Mouse (Mus musculus) adrenal gland, adult 2 months (tissue): ENCODE results near the gene Flt3l. TPM values are rescaled to one million over a fixed set of nuclear protein-coding genes. Genes with fewer than 3 reads are reported as not detected.
A peak's percentile ranks its signal among the peaks of the same experiment; 100 is the strongest.
"Not testable (repeated sequence)": the region's sequence is repeated elsewhere in the genome, so short reads cannot be mapped to it uniquely, and the experiment has no call there.

ENCODE experiments used
- DNase-seq: peaks from one replicate; pipeline ENCODE4 v3.0.0; 2021
- long read RNA-seq: library from polyadenylated mRNA; stranded (forward); transcript quantifications from one replicate; pipeline ENCODE4 v2.0.0, GENCODE M21; 2021
- polyA plus RNA-seq: library from polyadenylated mRNA; depleted of rRNA; stranded (reverse); fragments of >200 nt; gene quantifications from 2 replicates; pipeline ENCODE4 v1.2.3, GENCODE M21; 2012; rRNA removed
- total RNA-seq, 2 experiments: library from RNA; stranded (reverse); gene quantifications; 2 replicates each; pipeline ENCODE4 v1.2.3; 2021

The Flt3l gene
- total RNA-seq (10 to 100 TPM; 20.5 to 25.3 TPM), polyA plus RNA-seq (122 TPM in 2 replicates)
- long read RNA-seq, partial matches to known transcripts: 2 of 6 reads
- long read RNA-seq, other reads (novel, unspliced or antisense): 2 of 6 reads

DNA sequence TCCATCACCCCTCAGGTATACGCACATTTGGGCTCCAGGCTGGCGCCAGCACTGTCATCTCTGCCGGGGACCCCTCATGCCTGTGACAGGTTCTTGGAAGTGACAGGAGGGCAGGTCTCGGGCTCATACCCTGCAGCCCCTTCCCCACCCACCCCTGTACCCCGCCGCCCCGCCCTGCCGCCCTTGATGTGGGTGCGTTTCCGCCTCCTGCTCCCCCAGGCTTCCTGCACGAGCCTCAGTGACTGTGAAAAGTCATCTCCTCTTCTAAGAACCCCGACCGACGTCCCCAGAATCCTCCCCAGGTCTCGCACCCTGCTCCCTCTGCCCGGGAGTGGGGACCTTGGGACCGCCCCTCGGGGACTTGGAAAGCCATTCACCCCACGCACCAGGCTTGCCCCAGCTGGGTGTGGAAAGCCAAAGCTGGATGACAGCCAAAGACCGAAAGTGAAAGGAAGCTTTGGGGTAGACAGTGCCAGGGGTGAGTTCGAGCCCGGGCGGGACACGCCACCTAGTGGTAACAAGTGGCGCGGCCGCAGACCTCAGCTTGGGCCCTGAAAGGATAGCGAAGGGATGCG is at the start of gene Flt3l, which contains the start of gene Gm45713:
Gene Flt3l (minus strand): TSS at position 440 of the 575 bp plus-strand sequence.
Gene Gm45713 (minus strand): TSS at position 239 of the 575 bp plus-strand sequence.
- DNase-seq: peak; percentile 96

GRCm38 (mm10) chr7:45185921-45186320 is 49.7 kb upstream of the Flt3l start:
- DNase-seq: no peak

- DNase-seq: no peak
Observed at GRCm38 (mm10) chr7:45183672-45184071, 47.4 kb upstream of the Flt3l start.

DNA sequence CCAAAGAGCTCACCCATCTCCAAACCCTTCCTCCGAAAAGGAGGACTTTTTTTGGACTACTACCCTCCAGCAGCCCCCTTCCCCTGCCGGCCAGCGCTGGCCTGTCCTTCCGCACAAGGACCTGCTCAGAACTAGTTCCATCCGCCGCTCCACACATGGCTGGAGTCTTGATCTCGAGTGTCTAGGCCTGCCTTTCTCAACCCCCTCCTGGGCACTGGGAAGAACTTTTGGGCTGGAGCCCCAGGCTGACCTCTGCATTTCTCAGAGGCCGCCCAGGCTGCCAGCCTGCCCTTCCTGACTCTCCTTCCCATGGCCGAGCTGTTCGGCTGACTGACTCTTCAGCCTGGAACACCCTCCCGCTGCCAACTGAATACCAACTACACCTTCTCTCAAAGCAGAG is 46.4 kb upstream of the Flt3l start:
- no peak for DNase-seq

DNA sequence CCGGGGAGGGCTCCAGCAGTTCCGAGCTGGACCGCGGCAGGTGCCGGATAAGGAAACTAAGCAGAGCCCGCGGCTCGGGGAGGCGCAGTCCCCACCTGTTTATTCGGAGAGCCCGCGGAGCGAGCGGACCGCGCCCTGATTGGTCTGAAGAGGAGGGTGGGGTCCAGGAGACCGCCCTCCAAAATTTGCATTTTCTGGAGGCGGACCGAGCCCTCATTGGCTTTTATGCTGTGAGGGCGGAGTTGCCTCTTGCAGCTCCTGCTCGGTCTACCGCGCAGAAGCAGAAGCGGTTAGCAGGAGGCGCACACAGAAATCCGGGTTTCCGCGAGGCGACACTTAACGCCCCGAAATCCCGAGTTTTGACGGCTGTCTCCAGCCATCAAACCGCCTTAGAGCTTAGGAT is 46.0 kb upstream of the Flt3l start:
- DNase-seq: peak; percentile 94

- no peak for DNase-seq
Observed at GRCm38 (mm10) chr7:45181540-45181939, 45.3 kb upstream of the Flt3l start.

DNA sequence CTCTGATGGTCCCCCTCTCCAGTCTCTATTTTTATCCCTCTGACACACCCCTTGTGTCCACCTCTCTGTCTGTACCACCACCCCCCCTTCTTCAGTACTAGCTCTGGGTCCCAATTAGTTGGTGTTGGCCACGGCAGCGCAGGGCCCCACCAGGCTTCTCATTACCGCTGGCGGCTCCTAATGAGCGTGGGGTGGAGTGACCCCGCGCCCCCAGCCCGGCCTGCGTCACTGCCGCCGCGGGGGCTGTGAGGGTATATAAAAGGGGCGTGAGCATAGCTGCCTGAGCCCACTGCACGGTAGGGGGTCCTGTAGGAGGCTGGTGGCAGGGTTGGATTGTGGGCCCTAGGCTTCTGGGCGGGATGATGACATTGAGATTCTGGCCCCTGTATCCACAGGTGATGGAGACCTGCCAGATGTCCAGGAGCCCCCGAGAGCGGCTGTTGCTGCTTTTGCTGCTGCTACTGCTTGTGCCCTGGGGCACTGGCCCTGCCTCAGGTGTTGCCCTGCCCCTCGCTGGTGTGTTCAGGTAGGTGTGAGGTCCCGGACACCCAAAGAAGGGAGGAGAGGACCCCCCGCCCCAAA is 44.8 kb upstream of the Flt3l start, which contains the start of gene Pth2:
Gene Pth2 (plus strand): TSS at position 100 of the 582 bp plus-strand sequence.
- DNase-seq: no peak

DNA sequence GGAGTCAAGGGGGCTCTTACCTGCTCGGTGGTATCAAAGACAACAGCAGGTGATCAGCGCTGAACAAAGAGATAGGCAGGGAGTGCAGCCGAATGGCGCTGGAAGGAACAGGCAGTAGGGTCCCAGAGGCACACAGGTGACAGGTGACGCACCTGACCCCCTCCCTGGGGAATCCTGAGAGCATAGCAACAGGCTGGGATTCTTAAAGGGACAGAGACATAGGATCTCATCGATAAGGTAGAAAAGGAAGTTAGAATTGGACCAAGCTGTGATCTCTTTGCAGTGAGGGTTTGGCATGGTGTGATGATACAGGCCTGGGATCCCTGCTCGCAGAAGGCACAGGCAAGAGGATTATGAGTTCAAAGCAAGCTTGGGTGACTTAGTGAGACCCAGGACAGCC is 43.2 kb upstream of the Flt3l start, which contains the start of gene Gfy:
Gene Gfy (minus strand): TSS at position 101 of the 400 bp plus-strand sequence.
- DNase-seq: no peak

DNA sequence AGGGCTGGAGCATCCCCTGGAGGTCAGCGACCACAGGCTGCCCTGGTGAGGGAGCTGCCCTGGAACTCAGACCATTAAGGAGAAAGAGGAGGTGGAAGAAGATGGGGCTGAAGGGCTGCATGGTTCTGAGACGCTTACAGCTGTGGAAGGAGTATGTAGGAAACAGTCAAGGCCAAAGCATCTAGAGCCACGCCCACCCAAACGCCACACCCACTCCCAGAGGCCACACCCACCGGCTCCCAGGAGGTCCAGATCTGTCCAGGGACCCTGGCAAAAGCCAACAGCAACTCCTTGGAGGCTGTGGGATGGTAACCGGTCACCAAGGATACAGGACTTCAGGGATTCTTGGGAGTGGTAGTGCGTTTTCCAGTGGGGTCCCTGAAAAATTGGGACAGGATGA is 42.3 kb upstream of the Flt3l start:
- DNase-seq: no peak

- no peak for DNase-seq
Observed at GRCm38 (mm10) chr7:45176356-45176755, 40.1 kb upstream of the Flt3l start.

DNA sequence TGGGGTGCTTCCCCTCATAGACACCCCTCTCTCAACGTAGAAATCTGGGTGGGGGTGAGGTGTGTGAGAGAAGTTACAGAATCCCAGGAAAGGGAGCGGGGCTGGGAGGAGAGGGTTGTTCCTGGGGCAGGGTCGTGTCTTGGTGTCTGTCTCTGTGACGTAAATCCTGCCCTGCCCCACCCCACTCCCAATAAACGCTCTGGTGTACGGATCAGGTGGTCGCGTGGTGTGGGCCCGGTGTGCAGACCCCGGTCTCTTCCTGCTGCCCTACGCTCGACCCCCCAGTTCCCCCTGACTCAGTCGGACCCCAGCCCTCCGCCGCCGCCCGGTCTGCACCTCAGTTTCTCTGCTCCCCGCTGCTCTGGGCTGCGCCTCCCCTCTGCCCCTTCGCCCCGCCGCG is 39.7 kb upstream of the Flt3l start:
- DNase-seq: no peak

DNA sequence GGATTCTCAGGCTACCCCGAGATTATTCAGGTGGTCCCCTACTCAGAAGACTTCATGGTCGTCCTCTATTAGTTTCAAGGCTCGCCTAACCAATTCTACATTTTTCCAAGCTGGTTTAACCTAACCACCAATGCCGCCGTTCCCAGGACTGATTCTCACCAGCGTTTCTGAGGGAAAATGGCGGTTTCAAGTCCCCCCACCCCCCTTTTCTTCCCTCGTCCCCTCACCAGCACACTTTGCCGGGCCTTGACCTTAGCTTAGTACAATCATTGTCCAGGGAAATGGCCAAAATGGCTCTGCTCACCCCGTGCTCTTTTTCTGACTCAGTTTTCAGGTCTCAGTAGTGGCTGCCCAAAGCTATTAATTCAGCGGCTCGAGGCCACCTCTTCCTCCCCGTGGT is 39.2 kb upstream of the Flt3l start:
- no peak for DNase-seq

DNA sequence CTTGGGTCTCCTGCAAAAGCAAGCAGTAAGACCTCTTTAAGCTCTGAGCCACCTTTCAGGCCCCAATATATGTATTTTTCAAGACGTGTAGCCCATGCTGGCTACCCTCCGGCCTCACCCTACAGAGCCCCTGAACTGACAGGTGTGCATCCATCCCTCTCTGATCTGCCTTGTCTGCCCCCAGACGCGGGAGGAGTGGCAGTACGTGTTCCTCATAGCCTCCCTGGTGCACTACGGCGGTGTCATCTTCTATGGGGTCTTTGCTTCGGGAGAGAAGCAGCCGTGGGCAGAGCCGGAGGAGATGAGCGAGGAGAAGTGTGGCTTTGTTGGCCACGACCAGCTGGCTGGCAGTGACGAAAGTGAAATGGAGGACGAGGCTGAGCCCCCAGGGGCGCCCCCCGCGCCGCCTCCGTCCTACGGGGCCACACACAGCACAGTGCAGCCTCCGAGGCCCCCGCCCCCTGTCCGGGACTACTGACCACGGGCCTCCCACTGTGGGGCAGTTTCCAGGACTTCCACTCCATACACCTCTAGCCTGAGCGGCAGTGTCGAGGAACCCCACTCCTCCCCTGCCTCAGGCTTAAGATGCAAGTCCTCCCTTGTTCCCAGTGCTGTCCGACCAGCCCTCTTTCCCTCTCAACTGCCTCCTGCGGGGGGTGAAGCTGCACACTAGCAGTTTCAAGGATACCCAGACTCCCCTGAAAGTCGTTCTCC is 38.5 kb upstream of the Flt3l start:
- no peak for DNase-seq

- DNase-seq: not testable (repeated sequence)
Observed at GRCm38 (mm10) chr7:45173772-45174171, 37.5 kb upstream of the Flt3l start.

DNA sequence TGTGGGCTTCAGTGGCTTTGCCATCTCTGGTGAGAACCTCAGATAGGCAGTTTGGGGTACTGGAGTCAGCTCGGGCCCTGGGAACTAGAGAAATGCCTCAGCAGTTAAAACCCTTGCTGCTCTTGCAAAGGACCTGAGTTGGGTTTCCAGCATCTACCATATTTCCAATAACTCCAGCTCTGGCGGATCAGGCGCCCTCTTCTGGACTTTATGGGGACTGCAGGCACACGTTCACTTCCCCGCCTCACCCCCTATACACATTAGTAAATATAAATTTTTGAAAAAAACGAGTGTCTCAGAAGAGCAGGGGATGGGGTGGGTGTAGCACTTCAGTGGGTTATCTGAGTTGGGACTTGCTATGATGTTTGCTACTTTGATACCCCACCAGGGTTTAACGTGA is 36.7 kb upstream of the Flt3l start:
- no peak for DNase-seq

- no peak for DNase-seq
Observed at GRCm38 (mm10) chr7:45169495-45169894, 33.3 kb upstream of the Flt3l start.

GRCm38 (mm10) chr7:45168656-45169055 is 32.4 kb upstream of the Flt3l start:
- no peak for DNase-seq

GRCm38 (mm10) chr7:45167761-45168445 is 31.7 kb upstream of the Flt3l start:
- no peak for DNase-seq

DNA sequence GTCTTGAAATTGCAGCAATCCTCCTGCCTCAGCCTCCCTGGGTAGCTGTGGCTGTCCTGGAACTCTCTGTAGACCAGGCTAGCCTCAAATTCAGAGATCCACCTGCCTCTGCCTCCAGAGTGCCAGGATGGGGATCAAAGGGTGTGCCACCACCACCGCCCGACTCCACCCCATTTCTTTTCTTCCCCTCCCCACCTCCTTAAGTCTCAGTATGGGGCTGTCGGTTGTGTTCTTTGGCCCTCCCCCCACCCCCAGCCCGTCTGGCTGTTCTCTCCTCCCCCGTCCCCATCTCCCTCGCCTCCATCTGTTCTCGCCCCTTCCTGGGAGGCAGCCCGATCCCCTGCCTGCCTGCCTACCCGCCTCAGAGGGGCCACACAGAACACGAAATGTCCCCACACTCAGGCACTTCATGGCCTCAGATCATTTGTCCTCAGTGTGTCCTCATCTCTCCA is 30.7 kb upstream of the Flt3l start:
- no peak for DNase-seq

GRCm38 (mm10) chr7:45165701-45166100 is 29.5 kb upstream of the Flt3l start:
- no peak for DNase-seq

- DNase-seq: no peak
Observed at GRCm38 (mm10) chr7:45164833-45165232, 28.6 kb upstream of the Flt3l start.

DNA sequence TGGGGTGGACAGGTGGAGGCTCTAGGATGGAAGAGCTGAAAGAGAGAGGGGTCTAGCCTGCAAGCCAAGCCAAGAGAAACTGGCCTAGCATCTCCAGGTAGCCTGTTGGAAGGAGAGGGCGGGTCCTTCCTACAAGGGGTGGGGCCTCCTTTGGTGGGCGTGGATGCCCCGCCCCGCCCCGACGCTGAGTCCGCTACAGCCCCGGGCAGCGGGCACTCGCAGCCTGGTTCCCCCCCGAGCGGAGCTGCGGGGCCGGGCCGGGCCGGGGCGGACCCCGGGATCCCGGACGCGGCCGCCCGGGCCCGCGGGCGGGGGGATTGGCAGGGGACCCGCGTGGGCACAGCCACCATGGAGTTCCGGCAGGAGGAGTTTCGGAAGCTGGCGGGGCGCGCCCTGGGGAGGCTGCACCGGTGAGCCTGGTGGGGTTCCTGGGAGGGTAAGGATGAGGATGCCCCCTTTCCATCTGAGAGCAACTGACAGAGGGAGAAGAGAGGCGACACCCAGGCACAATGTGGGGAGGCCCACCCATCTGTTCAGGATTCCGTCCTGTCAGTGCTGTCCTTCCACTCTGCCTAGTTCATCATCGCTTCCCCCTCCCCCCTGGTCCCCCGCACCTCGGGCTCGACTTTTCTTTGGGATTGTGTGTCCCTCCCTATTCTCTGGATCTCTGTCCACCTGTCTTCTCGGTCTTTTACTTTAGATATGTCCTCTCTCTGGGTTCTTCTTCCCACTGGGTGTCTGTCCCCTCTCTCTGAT is 27.7 kb upstream of the Flt3l start, which contains the start of gene Slc17a7:
Gene Slc17a7 (plus strand): TSS at position 215 of the 756 bp plus-strand sequence.
- DNase-seq: no peak
